Mouse (Mus musculus): ENCODE data around the gene Cabin1. TPM values are rescaled to one million over a fixed set of nuclear protein-coding genes. Genes with fewer than 3 reads are reported as not detected.
A peak's percentile ranks its signal among the peaks of the same experiment; 100 is the strongest.
"Not testable (repeated sequence)": the region's sequence is repeated elsewhere in the genome, so short reads cannot be mapped to it uniquely, and the experiment has no call there.

Gene Cabin1
- polyA plus RNA-seq, 1 experiment from 2014 or later: 32.6 TPM

DNA sequence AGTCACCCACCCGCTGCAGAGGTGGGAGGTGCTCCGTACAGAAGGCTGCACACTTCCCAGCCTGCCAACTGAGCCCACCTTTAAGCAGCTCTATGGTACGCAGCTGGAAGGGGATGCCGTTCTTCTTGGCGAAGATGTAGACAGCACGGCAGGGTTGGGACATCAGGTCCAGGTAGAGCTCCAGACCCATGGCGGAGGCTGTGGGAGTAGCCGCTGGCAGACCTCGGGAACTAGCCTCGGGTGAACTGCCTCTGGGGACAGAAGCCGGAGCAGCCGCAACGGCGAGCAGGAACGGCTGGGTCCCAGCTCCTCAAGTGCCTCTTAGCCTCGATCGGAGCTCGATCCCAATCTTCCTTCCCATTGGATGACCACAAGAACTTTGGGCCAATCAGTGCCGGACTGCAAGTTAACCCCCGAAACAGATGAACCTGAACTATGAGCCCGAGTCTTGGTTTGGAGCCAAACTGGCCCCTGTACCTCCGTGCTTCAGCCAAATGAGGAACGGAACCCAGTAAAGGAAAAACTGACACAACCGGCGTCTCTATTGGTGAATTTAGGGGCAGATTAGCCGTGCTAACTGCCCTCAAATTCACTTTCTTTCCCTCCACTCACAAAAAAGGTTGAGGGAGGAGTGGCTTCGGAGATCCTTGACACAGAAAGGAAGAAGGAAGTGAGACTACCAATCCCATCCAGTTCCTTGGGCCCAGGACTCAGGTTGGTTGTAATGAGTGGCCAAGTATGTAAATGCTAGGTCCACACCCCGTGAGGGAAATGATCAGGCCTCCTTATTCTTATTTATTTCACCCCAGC lies 16.8 kb upstream of the Cabin1 start, which contains the start of the genes Gm20441 and Gstt3:
Gm20441 (minus strand) TSS at position 186 of the 810 bp plus-strand sequence.
Gstt3 (minus strand) TSS at position 646 of the 810 bp plus-strand sequence.
- peak; percentile 66 for DNase-seq (ENCODE audit: low spot score)
- no peaks in the 10 kb centered on the region for H3K9me3 ChIP-seq (replicated peaks)
- peaks cover 69% of the 10 kb centered on the region for H3K27me3 ChIP-seq (ENCODE audit: low read depth, poor library complexity, severe bottlenecking)
- no peaks in the 10 kb centered on the region for H3K36me3 ChIP-seq
- 2% methylated on average over 28 of the region's 28 CpGs for WGBS
- peaks cover 19% of the 10 kb centered on the region for H3K4me1 ChIP-seq
- H3K4me3 ChIP-seq: peak within 1 kb of the TSS; percentile 62
- peak within 1 kb of the TSS; percentile 52; the same call in 1 of the 2 replicates for H3K27ac ChIP-seq (replicated peaks)

DNA sequence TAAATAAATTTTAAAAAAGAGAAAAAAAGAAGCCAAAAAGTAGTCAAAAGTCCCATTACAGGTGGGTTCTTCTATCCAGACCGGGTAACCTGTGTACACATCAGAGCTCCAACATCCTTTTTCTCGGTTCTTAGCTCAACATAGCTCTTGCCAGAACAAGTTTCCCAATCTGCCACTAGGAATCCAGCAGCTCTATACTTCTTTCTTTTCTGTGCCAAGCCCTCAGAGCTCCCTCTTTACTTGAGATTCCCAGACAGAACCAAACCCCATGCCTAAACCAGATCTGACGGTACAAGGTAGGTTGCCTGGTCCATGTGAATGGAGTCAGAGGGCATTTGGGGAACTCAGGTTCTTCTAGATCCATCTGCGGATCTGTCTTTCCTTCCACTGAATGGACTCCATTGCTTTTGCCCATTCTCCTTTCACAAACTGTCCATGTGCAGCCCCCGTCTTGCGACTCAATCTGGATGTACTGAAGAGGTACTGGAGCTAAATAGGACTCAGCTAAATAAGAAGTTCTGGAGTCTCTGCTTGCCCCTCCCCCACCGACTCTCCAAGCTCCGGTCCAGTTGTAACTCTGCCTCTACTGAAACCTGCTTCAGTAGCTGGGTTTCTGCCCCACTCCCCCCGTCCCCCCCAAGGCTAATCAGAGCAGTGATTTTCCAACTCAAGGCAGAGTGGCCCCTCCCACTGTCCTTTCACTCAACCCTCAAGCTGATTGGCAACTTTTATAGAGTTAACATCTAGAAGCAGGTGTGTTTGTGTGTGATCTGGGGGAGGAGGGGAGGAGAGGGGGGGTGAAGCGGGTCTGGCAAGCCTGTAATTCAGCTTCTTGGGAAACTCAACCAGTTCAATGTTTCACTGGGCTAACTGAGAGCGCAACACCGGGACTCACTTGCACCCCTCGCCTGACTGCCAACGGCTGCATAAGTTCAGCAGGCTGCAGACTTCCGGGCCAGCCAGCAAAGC lies 15.3 kb upstream of the Cabin1 start:
- H3K9me3 ChIP-seq (replicated peaks): no peaks in the 10 kb centered on the region
- no peak overlapping the region for H3K4me3 ChIP-seq
- peaks cover 73% of the 10 kb centered on the region for H3K27me3 ChIP-seq (ENCODE audit: low read depth, poor library complexity, severe bottlenecking)
- H3K27ac ChIP-seq (replicated peaks): no peak overlapping the region
- 43% methylated on average over 15 of the region's 15 CpGs for WGBS
- no peaks in the 10 kb centered on the region for H3K36me3 ChIP-seq
- no peak for DNase-seq (ENCODE audit: low spot score)
- peaks cover 19% of the 10 kb centered on the region for H3K4me1 ChIP-seq

DNA sequence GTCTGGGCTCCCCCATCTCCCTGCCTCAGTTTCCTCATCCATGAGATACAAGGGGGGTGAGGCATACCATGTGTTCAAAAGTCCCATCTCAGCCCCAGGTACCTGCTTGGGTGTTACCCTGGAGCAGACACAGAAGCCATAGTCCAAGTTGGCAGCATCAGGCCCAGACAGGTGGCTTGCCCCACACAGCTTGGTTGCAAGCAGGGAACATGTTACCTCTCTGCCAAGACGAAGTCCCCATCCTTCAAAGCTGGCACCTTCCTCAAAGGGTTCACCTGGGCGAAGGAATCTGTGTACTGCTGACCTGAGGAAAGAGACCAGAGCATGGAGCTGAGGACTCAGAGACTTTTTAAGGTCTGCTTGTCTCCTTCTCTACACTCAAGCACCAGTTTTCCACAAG lies 13.7 kb upstream of the Cabin1 start:
- 79% methylated on average over 2 of the region's 2 CpGs for WGBS
- Histone ChIP-seq H3K9me3 (replicated peaks) (no peaks in the 10 kb centered on the region), H3K27ac (replicated peaks) (no peak overlapping the region), H3K27me3 (ENCODE audit: low read depth, poor library complexity, severe bottlenecking) (peaks cover 62% of the 10 kb centered on the region), H3K4me1 (peaks cover 22% of the 10 kb centered on the region), H3K4me3 (no peak overlapping the region), H3K36me3 (no peaks in the 10 kb centered on the region)
- no peak for DNase-seq (ENCODE audit: low spot score)

DNA sequence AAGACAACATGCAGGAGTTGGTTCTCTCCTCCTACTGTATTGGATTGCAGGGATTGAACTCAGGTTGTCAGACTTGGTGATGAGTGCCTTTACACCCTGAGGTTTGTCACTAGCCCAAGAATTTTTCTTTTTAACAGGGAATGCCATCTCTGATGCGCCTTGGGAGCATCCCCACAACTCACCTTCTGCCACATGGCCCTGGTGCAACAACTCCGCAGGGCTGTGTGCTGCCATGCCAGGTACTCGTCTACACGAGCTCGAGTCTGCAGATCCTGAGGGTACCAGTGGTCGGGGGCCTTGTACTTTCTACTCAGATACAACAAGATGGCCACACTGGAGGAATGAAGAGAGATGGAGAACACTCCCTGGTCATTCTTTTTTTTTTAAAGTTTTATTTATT lies 12.4 kb upstream of the Cabin1 start:
- no peak overlapping the region for H3K4me3 ChIP-seq
- H3K9me3 ChIP-seq (replicated peaks): no peaks in the 10 kb centered on the region
- H3K27me3 ChIP-seq (ENCODE audit: low read depth, poor library complexity, severe bottlenecking): peaks cover 49% of the 10 kb centered on the region
- no peaks in the 10 kb centered on the region for H3K36me3 ChIP-seq
- H3K4me1 ChIP-seq: peaks cover 31% of the 10 kb centered on the region
- WGBS: 86% methylated on average over 6 of the region's 6 CpGs
- H3K27ac ChIP-seq (replicated peaks): no peak overlapping the region
- no peak for DNase-seq (ENCODE audit: low spot score)

DNA sequence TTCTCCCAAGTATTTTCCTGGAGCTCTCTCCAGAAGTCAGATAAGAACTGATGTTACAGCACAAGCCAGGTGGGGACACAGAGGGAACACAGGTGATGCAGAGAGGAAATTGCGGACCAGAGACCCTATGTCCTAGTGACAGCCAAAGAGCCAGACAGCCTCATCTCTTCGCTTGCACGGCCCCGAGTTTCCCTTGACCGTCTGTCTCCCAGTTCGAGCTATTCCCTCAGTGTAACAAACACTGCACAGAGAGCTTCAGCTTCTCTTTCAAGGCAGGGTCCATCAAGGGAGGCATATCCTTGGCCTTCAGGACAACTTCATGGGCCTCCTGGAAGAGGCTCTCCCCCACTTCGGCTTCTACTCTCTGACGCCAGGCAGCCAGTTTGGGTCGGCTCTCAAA lies 10.4 kb upstream of the Cabin1 start:
- H3K9me3 ChIP-seq (replicated peaks): no peaks in the 10 kb centered on the region
- no peak for DNase-seq (ENCODE audit: low spot score)
- H3K27ac ChIP-seq (replicated peaks): no peak overlapping the region
- peaks cover 29% of the 10 kb centered on the region for H3K27me3 ChIP-seq (ENCODE audit: low read depth, poor library complexity, severe bottlenecking)
- peaks cover 14% of the 10 kb centered on the region for H3K4me1 ChIP-seq
- 92% methylated on average over 9 of the region's 9 CpGs for WGBS
- H3K4me3 ChIP-seq: no peak overlapping the region
- H3K36me3 ChIP-seq: 0 out of 2 replicates have a peak, but pooled peaks cover 2% of the 10 kb centered on the region

DNA sequence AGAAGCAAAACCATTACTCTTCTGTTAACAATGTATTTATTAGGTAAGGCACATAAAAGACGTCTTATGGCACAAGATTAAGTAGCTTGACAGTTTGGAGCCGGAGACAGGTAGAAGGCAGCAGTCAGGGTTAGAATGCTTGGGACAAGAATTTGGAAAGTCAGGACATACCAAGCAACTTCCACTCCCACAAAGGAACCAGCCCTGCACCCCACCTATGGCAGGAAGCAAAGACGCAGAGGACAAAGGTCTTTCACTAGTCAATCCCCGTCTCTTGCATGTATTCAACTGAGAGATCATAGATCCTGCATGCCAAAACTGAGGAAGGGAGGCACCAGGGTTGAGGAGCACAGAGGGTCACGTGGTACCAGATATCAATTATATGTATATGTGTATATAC lies 10.0 kb upstream of the Cabin1 start:
- H3K9me3 ChIP-seq (replicated peaks): no peaks in the 10 kb centered on the region
- H3K4me3 ChIP-seq: no peak overlapping the region
- H3K27ac ChIP-seq (replicated peaks): no peak overlapping the region
- H3K27me3 ChIP-seq (ENCODE audit: low read depth, poor library complexity, severe bottlenecking): peaks cover 25% of the 10 kb centered on the region
- DNase-seq (ENCODE audit: low spot score): no peak
- WGBS: 91% methylated on average over 5 of the region's 5 CpGs
- 0 out of 2 replicates have a peak, but pooled peaks cover 2% of the 10 kb centered on the region for H3K36me3 ChIP-seq
- peaks cover 12% of the 10 kb centered on the region for H3K4me1 ChIP-seq

DNA sequence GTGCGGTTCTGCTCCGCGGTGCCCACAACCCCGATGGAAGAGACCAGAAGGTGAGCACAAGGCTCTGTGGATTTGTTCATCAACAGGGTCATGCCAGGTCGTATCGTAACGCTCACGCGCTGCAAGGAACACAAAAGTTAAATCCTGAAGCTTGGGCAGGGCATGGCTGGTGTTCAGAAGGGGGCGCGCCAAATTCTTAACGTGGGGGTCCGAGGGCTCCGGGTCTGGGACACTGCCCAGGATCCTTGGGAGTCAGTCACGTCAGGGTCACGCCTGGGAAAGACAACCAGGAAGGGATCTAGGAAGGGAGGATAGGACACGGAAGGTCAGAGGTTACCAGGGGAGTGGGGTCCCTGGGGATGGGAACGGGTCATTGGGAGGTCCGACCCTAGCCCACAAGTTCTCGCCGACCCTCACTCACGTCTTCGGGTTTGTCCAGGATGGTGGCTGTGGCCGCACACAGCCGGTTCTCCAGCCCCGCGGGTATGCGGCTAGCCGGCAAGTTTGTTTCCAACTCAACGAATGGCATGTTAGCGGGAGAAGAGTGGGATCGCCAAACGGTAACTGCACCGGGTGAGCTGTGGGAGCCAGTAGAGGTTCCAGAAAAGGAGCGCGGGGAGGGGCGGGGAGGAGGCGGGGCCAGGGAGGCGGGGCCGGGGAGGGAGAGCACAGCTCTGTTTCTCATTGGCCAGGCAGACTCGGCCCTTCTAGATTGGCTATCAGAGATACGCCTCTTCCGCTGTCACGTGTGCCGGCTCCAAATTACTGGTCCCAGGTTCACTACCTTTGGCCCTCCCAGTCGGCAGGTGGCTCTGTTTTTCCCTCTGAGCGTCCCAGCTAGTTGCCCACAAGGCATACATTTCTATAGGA lies 8.9 kb upstream of the Cabin1 start, which contains the start of gene Ddt:
Ddt (minus strand) TSS at position 620 of the 870 bp plus-strand sequence.
- Histone ChIP-seq H3K27me3 (ENCODE audit: low read depth, poor library complexity, severe bottlenecking) (peaks cover 15% of the 10 kb centered on the region), H3K4me1 (peaks cover 12% of the 10 kb centered on the region), H3K27ac (replicated peaks) (peak within 1 kb of the TSS; percentile 81), H3K36me3 (0 out of 2 replicates have a peak, but pooled peaks cover 2% of the 10 kb centered on the region), H3K9me3 (replicated peaks) (no peaks in the 10 kb centered on the region), H3K4me3 (peak within 1 kb of the TSS; percentile 76)
- peak; percentile 93 for DNase-seq (ENCODE audit: low spot score)
- under 1% methylated on average over 47 of the region's 47 CpGs for WGBS

DNA sequence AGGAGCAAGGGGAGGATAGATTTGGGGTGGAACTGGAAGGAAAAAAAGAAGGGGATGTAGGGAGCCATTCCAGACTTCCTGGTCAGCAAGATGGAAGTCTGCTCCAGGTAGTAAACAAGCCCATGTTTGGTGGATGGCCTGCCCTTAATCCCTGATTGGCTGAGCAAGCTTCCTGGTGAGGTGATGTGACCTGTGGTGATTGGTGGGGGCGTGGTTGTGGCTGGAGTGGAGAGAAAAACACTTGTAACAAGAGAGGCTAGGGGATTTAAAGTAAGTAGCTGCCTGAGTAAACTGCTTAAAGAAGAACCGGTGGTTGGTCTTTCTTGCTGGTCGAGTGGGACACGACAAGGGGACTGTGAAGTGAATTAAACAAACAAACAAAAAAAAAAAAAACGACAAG lies 3.6 kb upstream of the Cabin1 start:
- H3K27me3 ChIP-seq (ENCODE audit: low read depth, poor library complexity, severe bottlenecking); H3K9me3 ChIP-seq (replicated peaks); H3K36me3 ChIP-seq; H3K4me3 ChIP-seq; DNase-seq (ENCODE audit: low spot score); H3K27ac ChIP-seq (replicated peaks): not testable (repeated sequence)
- 31% methylated on average over 5 of the region's 5 CpGs for WGBS
- H3K4me1 ChIP-seq: peaks cover 24% of the 10 kb centered on the region

DNA sequence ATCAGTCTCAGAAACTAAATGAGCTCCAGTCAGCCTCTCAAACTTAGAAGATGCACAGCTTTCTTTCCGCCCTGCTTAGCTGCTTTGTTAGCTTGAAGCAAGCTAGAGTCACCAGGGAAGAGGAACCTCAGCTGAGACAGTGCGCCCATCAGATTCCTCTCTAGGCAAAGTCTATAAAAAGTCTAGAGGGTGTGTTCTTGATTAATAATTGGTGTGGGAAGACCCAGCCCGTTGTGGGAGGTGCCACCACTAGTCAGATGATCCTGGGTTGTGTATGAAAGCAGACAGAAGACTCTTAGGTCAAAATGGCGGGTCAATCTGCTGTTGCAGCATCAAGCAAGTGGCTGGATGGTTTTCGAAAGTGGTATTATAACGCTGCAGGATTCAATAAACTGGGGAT lies 2.7 kb upstream of the Cabin1 start:
- H3K36me3 ChIP-seq: peaks cover 6% of the 10 kb centered on the region; the same call in 1 of the 2 replicates
- H3K9me3 ChIP-seq (replicated peaks): no peaks in the 10 kb centered on the region
- DNase-seq (ENCODE audit: low spot score): no peak
- peaks cover 21% of the 10 kb centered on the region for H3K4me1 ChIP-seq
- H3K27me3 ChIP-seq (ENCODE audit: low read depth, poor library complexity, severe bottlenecking): no peaks in the 10 kb centered on the region
- WGBS: 91% methylated on average over 6 of the region's 6 CpGs
- no peak overlapping the region for H3K27ac ChIP-seq (replicated peaks)
- no peak overlapping the region for H3K4me3 ChIP-seq

DNA sequence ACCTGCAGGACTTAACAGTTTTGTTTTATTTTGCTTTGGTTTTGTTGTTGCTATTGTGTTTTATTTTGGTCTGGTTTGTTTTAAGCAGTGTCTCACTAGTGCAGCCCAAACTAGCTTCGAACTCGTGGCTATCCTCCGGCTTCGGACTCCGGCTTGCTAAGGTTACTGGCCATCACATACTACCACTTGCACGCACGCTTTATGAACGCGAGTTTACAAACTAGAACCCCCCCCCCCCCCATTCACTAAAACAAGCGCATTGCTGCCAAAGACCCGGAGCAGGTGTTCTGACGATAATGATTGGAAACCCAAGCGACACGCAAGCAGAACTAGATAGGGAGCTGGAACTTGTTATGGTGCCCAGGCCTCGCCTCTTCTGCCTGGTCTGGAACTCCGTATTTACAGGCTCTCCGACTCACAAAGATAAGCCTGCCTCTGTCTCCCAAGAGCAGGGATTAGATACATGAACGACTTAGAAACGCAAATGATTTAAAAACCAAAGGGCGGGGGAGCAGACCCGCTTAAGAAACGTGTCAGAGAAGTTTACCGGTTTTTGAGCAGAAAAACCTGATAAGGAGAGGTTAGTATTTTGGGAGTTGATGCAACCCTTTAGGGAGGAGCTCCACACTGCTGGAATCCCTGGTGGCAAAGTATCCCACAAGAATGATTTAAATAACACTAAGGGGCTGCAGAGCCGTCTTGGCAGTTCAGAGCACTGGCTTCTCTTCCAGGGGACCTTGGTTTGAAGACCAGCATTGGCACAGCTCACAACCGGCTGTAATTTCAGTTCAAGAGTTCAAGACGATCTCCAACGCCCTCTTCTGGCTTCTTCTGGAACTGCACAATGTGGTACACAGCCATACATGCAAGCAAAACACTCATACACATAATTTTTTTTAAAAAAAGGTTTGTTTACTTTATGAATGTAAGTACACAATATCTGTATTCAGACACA lies 655 bp upstream of the Cabin1 start:
- Histone ChIP-seq H3K4me3 (peak overlapping the region; percentile 95), H3K4me1 (peaks cover 21% of the 10 kb centered on the region), H3K27me3 (ENCODE audit: low read depth, poor library complexity, severe bottlenecking) (no peaks in the 10 kb centered on the region), H3K27ac (replicated peaks) (peak overlapping the region; percentile 89), H3K36me3 (peaks cover 25% of the 10 kb centered on the region), H3K9me3 (replicated peaks) (peaks cover 4% of the 10 kb centered on the region; the same call in 1 of the 2 replicates)
- peak; percentile 82 for DNase-seq (ENCODE audit: low spot score)
- WGBS: 2% methylated on average over 27 of the region's 27 CpGs

DNA sequence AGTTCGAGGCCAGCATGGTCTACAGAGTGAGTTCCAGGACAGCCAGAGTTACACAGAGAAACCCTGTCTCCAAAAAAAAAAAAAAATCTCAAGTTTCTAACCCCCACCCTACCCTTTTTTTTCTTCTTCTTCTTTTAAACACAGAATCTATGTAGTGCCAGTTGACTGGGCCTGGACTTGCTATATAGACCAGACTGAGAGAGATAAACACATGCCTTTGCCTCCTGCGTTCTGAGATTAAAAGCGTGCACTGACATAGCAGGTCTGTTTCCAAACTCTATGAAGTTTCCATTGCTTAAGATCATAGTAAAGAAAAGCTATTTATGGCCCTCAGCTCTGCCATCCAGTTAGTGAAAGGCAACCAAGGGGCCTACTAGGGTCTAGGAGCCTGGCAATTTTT lies 1.7 kb downstream of the Cabin1 start:
- Histone ChIP-seq H3K9me3 (replicated peaks) (peaks cover 8% of the 10 kb centered on the region; the same call in 1 of the 2 replicates), H3K27me3 (ENCODE audit: low read depth, poor library complexity, severe bottlenecking) (no peaks in the 10 kb centered on the region), H3K4me3 (peak overlapping the region; percentile 95; the same call in 1 of the 2 replicates), H3K27ac (replicated peaks) (no peak overlapping the region), H3K36me3 (peaks cover 47% of the 10 kb centered on the region), H3K4me1 (peaks cover 21% of the 10 kb centered on the region)
- 95% methylated on average over 3 of the region's 3 CpGs for WGBS
- no peak for DNase-seq (ENCODE audit: low spot score)
